Mouse (Mus musculus) stomach, postnatal 0 days (tissue): Measurements from ENCODE around the gene Rnf180.

ENCODE experiments used
- CTCF ChIP-seq: IDR thresholded peaks from 2 replicates; pipeline ENCODE4 v1.5.1; 2016; ENCODE audit warnings: antibody characterized with exemption, low read depth, mild to moderate bottlenecking, moderate library complexity
- EP300 ChIP-seq: optimal IDR thresholded peaks from 2 replicates; pipeline ENCODE3; 2016; ENCODE audit warnings: antibody characterized with exemption

DNA sequence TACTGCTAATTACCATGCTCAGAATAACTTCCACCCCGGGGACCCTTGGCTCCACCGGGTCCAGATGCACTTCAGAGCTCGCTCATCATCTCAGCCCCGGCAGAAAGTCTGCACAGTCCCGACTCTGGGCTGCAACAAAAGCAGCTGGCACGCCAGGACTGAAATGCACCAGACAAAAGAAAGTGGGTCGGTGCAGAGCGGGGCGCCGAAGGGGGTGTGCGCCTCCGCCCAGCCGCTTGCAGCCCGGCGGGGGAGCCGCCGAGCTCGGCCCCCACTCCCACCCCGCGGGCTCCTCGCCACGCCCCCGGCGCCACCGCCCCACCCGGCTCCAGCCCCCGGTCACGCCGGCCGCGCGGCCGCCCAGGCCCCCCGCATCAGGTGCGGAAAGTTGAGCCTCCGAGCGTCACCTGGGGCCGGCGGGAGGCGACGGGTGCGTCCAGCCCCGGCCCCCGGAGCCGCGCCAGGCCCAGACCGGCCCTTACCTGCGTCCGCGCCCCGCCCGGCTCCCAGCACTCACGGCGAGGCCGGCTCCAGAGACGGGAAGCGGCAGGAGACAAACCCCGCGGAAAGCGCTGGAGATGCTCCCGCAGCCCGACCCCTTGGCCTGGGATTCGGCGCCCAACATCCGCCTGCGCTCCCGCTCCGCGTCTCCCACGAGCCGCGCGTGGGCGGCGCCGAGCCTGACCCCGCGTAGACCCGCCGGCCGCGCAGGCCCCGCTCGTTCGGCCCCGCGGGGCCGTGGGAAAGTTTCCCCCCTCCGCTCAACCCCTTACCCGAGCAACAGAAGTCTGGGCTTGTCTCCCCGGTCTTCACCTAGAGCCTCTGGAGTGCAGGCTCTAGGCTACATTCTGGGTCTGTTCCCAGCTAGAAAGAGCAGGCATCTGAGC lies 591 bp downstream of the Rnf180 start:
- TF ChIP-seq CTCF (no peak), EP300 (no peak)
